Mouse (Mus musculus) small intestine, adult 10 weeks (tissue): ENCODE data around the gene Asb7. TPM values are rescaled to one million over a fixed set of nuclear protein-coding genes. Genes with fewer than 3 reads are reported as not detected.

Experiments used
- polyA plus RNA-seq: library from polyadenylated mRNA; stranded (reverse); fragments of 350-450 nt; fragmentation: Illumina TruSeq; extraction: RNeasy Lipid Tissue Mini Kit (QIAGEN cat#74804); gene quantifications from one replicate; pipeline ENCODE4 v1.2.3, GENCODE M21; 2014; ENCODE audit warnings: low replicate concordance

Gene Asb7
- polyA plus RNA-seq: 18.3 TPM

GRCm38 (mm10) chr7:66689294-66689619 lies at the start of gene Asb7:
Gene Asb7 (minus strand): TSS chr7:66689596.

GRCm38 (mm10) chr7:66689620-66690360 lies 394 bp upstream of the Asb7 start, which contains the start of gene Lins1:
Gene Lins1 (plus strand): TSS chr7:66689889.

Other genes starting within 250 kb of the Asb7 start
- 6.2 TPM for gene Lins1, start 293 bp upstream of the Asb7 start, polyA plus RNA-seq
- not detected for gene Cers3, start 53.9 kb upstream of the Asb7 start, polyA plus RNA-seq
- gene Adamts17, start 150.1 kb upstream of the Asb7 start, polyA plus RNA-seq: 0.15 TPM